Mouse (Mus musculus) lung, adult 2 months (tissue): ENCODE measurements at regions not wholly inside any gene's neighbourhood (a gene's known extent, or its start where the extent isn't known, plus 50 kb on each side); places are given as distances from the start of the nearest gene placed in this dataset.

ENCODE experiments used
- CTCF ChIP-seq: fragments of 200-500 bp; IDR thresholded peaks from 2 replicates; pipeline ENCODE4 v1.5.1; 2011; ENCODE audit warnings: mild to moderate bottlenecking, low read length, control low read depth; ENCODE audit not compliant: insufficient read depth
- POLR2A ChIP-seq: fragments of 200-500 bp; IDR thresholded peaks from 2 replicates; pipeline ENCODE4 v1.6.1; 2011; ENCODE audit warnings: low read depth, mild to moderate bottlenecking, control low read depth, low read length, borderline replicate concordance; ENCODE audit errors: extremely low read depth

- TF ChIP-seq CTCF = no peak
- TF ChIP-seq POLR2A = no peak
Observed at GRCm38 (mm10) chr2:173431841-173432240, 90.5 kb upstream of the 1700021F07Rik start.
